Mouse (Mus musculus): ENCODE data around the gene Tmem43. TPM values are rescaled to one million over a fixed set of nuclear protein-coding genes. Genes with fewer than 3 reads are reported as not detected.
"Not testable (repeated sequence)": the region's sequence is repeated elsewhere in the genome, so short reads cannot be mapped to it uniquely, and the experiment has no call there.

The Tmem43 gene
- total RNA-seq, 2 experiments from 2014 or later: 21.0 to 25.3 TPM

DNA sequence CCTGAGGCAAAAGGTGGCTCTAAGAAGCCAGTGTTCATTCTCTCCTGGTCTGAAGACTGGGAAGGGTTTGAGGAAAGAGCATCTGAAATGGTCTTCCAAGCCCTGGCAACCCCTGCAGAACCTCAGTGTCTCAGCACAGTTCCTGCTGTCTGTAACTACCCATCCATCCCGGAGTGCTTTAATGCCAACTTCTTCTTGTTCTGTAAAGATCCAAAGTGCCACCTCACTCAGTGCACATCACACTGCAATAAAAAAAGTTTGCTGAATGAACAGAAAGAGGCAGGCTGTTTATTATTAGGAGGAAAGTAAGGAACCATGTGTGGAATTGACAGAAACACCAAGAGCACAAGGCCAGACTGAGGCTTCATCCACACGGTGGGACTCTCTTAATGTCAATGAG, 2.8 kb upstream of the Tmem43 start:
- TF ChIP-seq CTCF (IDR thresholded peaks at IDR 0.05): no peak
- Histone ChIP-seq H3K27ac (no peak overlapping the region), H3K4me3 (no peak overlapping the region)
- DNase-seq: no peak
- intact Hi-C loops (cut with DNase I): no loop called here

DNA sequence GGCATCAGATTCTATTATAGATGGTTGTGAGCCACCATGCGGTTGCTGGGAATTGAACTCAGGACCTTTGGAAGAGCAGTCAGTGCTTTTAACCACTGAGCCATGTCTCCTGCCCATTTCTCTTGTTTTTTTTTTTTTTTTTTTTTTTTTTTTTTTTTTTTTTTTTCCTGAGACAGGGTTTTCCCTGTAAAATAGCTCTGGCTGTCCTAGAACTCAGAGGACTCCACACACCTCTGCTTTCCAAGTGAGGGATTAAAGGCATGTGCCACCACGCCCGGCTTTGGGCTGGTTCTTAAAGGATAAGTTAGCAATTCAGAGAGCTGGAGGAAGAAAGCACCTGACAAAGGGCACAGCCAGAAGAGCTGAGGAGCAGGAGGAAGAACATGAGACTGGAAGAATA, 2.1 kb upstream of the Tmem43 start:
- DNase-seq; intact Hi-C loops (cut with DNase I); H3K4me3 ChIP-seq; H3K27ac ChIP-seq: not testable (repeated sequence)

DNA sequence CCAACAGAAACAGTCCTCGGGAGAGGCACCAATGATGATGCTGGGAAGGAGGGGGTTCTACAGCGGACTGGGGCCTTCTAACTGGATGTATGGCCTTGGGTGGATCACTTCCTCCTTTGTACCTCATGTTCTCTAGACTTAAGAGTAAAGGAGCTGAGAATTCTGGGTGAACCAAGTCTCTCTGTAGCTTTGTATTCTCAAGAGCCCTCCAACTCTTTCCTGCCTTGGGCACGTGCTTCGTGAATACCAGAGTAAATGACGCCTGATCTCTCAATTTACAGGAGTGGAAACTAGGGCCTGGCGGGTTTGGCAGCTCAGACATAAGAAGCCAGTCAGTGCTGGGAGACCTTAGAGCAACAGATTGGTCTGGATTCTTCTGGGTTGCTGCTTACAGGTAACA, 1.2 kb upstream of the Tmem43 start:
- intact Hi-C loops (cut with DNase I): loop anchor here (2.0 kb wide), 1 partner anchor 42 kb away; the partner anchor contains the start of genes Lsm3 and Xpc
- peak overlapping the region; percentile 91 for H3K4me3 ChIP-seq
- peak overlapping the region; percentile 95 for H3K27ac ChIP-seq
- no peak for DNase-seq
- no peak for TF ChIP-seq CTCF (IDR thresholded peaks at IDR 0.05)

DNA sequence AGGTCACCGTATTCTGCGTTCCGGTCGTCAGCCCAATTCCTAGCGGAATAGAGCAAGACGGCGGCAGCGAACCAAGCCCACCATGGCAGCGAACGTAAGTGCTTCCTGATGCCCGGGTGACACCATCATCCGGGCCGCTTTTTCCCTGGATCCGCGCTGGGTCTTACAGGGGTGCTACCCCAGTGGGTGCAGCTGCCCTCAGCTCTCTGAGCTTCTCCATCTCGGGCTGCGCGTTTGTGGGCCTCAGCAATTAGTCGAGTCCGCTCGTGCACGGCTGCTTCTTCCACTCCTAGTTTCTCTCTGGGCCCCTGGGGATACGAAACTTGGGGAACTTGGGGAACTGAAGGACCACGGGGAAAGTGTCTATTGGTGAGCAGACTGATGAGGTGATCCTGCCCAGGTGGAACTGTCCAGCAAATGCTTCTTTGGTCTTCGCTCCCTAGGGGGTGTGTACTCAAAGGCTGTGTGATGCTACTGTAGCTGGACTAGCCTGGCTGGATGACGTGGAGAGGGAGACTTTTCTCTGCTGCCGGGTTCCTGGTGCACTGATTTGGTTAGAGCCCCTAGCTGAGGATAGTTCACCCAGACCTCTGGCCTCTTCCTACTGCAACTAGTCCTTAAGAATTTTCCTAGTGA, 420 bp downstream of the Tmem43 start:
- DNase-seq: no peak
- H3K4me3 ChIP-seq: peak overlapping the region; percentile 91
- intact Hi-C loops (cut with DNase I): loop anchor here (2.0 kb wide), 1 partner anchor 41 kb away; the partner anchor contains the start of genes Lsm3 and Xpc
- H3K27ac ChIP-seq: peak overlapping the region; percentile 95
- no peak for TF ChIP-seq CTCF (IDR thresholded peaks at IDR 0.05)

DNA sequence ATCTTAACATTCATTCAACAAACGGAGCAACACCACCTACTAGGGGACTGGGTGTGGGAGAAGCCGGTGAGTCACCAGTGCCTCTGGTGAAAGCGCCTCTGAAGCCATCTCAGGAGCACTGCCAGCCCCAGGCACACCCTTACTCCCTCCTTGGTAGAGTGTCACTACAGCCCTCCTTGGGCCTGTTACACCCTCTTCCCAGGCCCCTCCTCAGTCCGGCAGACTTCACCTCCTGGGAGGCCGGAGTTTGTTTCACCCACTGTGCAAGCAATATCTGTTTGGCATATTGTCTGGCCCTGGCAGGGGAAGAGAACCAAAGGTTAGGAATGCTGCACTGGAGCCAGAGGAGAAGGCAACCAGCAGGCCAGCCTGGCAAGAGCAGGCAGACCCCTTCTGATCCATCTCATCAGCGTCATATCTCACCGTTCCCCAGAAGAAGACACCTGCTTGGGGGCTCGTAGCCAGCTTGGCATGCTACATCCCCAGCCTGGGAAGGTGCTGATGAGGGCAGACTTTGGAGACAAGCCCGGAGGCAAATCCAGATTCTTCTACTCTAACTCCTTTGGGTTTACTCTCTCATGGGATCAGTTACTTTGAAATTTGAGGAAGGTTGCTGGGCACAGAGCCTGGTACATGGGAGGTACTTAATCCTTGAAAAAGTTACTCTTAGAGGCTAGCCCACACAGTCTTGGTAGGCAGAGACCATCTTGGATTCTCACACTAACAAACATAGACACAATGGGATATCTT, 1.1 kb downstream of the Tmem43 start:
- Histone ChIP-seq H3K4me3 (peak overlapping the region; percentile 91), H3K27ac (peak overlapping the region; percentile 95)
- intact Hi-C loops (cut with DNase I): no loop called here
- TF ChIP-seq CTCF (IDR thresholded peaks at IDR 0.05): no peak
- peak; percentile 73 for DNase-seq

DNA sequence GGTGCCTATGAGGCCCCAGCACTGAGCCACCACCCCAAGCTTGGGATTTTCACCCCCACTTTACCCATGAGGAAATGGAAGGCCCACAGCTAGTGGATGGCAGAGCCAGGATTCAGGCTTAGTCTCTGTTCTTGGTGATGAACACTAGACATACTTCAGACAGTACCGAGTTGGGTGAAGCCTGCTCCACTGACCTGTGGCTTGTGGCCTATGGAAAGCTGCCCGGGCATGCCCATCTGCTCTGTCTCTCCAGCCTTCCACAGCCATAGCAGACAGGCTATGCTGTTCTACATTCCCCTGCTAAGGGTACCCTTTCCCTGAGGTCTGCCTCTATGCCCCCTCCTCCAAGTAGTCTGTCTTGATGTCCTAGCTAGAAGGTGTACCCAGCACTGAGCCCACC, 3.0 kb downstream of the Tmem43 start:
- H3K4me3 ChIP-seq: no peak overlapping the region
- intact Hi-C loops (cut with DNase I): no loop called here
- no peak for TF ChIP-seq CTCF (IDR thresholded peaks at IDR 0.05)
- no peak for DNase-seq
- H3K27ac ChIP-seq: peak overlapping the region; percentile 55

DNA sequence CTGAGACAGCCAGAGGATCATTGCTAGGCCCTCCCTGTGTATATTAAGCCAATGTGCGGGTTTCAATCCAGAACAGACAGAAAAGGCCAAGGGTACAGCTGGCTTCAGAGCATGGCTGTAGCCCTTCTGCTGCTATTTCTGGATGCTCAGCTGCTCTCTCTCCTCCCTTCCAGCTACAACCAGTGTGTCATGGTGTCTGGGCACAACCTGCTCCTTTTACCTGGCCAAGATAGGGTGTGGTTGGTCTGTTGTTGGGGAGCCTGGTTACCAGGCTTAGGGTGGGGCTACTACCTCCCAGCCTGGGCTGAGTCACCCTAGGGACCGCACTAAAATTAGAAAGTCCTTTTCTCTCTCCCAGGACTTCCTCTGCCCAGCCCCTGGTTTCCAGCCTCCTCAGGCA, 9.9 kb downstream of the Tmem43 start:
- intact Hi-C loops (cut with DNase I): no loop called here
- TF ChIP-seq CTCF (IDR thresholded peaks at IDR 0.05): no peak
- DNase-seq: peak; percentile 68
- Histone ChIP-seq H3K27ac (peak overlapping the region; percentile 88), H3K4me3 (no peak overlapping the region)

DNA sequence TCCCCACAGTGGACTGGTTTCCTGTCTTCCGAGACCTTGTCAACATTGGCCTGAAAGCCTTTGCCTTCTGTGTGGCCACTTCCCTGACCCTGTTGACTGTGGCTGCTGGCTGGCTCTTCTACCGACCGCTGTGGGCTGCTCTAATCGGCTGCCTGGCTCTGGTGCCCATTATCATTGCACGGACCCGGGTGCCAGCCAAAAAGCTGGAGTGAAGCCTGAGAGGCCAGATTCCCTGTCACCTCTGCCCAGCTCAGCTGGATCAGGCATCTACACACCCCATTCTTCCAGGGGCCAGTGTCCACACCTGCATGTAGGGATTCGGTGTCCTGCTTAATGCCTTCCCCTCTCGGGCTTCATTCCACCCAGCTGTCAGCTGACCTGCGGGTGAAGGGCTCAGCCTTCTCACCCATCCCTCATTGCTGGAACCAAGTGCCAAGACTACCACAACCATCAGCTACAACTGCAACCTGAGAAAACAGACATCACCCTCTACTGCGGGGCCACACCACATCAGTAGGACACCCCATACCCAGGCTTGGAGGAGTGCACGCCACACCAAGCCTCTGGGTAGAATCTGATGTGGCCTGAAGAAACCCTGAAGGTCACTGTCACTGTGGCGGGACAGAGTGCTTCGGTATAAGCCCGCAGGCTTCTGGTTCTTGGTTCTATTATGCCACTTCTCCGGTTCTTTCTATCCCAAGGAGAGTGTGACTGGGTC, 13.4 kb downstream of the Tmem43 start:
- Histone ChIP-seq H3K27ac (peak overlapping the region; percentile 86), H3K4me3 (no peak overlapping the region)
- intact Hi-C loops (cut with DNase I): no loop called here
- no peak for TF ChIP-seq CTCF (IDR thresholded peaks at IDR 0.05)
- DNase-seq: peak; percentile 48

DNA sequence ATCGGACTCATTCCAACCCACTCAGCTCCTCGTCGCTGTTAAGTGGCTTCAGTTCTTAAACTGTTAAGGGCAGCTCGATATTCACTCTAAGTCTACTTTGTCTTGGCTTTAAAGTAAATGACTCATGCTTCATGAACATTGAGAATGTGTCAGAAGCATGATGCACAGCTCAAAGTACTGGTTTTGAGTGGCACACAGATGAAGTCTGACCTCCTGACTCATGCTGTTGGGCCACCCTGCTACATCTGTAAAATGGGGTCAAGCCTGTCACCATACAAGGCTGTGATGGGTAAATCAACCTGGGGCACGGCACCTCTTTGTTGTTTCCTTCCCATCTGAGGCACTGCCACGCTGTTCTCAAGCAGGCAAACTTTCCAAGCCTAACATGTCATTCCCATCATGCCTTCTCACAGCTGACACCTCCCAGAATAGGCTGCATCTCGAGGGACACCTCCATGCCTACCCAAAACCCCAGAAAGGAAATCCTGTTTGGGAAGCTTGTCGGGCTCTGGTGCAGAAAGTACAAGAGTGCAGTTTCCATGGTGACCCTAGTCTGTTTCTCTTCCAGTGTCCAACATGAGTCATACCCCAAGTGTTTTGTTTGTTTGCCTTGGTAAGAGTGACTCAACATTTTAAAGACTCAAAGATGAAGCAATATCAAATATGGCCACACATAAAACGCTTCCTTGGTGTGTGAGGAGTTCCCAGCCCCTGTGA, 15.2 kb downstream of the Tmem43 start:
- peak overlapping the region; percentile 86 for H3K27ac ChIP-seq
- DNase-seq: no peak
- intact Hi-C loops (cut with DNase I): no loop called here
- no peak for TF ChIP-seq CTCF (IDR thresholded peaks at IDR 0.05)
- peak overlapping the region; percentile 47 for H3K4me3 ChIP-seq

DNA sequence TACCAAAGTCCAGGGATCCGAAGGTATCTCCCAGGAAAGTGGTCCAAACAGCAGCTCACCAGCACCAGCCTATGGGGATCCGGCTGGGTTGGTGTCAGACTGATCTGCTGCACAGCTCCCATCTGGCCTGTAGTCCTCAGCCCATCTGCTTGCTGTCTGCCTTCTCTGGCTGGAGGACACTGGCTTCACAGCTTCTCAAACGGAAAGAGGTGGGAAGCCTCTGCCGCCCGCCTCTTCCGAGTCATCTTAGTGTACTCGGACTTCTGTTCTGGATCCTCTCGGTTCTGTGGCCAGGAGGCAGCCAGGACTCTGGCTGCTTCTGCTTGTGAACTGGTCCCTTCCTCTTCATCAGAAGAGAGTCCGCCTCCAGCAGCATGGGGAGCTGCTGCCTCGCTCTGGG, 16.4 kb downstream of the Tmem43 start:
- DNase-seq: peak; percentile 62
- TF ChIP-seq CTCF (IDR thresholded peaks at IDR 0.05): no peak
- intact Hi-C loops (cut with DNase I): no loop called here
- peak overlapping the region; percentile 86 for H3K27ac ChIP-seq
- peak overlapping the region; percentile 47 for H3K4me3 ChIP-seq

DNA sequence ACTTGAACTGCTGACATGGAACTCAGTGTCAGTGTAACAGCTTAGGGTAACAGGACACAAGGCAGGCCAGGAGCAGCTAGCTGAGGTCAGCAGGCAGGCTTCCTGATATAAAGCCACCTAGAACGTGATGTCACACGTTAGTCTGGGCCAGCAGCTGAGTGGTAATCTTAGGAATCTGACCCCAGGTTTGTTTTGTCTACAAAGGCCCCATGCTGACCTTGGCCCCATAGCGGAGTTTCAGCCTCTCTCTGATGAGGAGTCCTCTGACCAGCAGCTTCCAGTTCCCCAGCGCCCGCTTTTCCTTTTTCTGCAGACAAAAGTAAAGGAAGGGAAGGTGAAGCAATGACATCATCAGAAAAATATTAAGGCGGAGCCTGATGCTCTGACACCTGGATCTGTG, 17.5 kb downstream of the Tmem43 start:
- intact Hi-C loops (cut with DNase I): no loop called here
- Histone ChIP-seq H3K27ac (peak overlapping the region; percentile 86; the same call in 1 of the 2 replicates), H3K4me3 (no peak overlapping the region)
- DNase-seq: no peak
- no peak for TF ChIP-seq CTCF (IDR thresholded peaks at IDR 0.05)

DNA sequence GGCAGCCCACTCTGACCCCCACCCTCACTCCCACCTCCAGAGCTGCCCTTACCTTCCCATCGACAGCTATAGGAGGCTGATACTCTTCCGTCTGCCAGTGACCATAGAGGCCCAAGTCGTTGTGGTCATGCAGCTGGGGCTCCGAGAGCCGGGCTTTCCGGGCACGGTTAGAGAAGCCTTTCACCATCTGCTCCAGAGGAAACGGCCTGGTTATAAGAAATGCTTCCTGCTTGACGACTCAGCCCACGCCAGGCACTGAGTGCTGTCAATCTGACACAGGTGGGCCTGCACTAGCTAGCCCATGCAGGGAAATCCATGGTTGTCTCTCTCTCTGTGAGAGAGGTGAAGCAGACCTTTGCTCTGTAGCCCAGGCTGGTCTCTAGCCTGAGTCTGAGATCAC, 19.6 kb downstream of the Tmem43 start:
- intact Hi-C loops (cut with DNase I): no loop called here
- no peak for DNase-seq
- no peak for TF ChIP-seq CTCF (IDR thresholded peaks at IDR 0.05)
- no peak overlapping the region for H3K27ac ChIP-seq
- H3K4me3 ChIP-seq: no peak overlapping the region
